Mouse (Mus musculus) cerebellum, adult 2 months (tissue): Measurements from ENCODE around the gene B830017H08Rik. TPM values are rescaled to one million over a fixed set of nuclear protein-coding genes. Genes with fewer than 3 reads are reported as not detected.
A peak's percentile ranks its signal among the peaks of the same experiment; 100 is the strongest.

Experiments
- DNase-seq, 2 experiments: peaks; one replicate each; pipeline ENCODE4 v3.0.0; 2021
- H3K27ac ChIP-seq: fragments of 200-500 bp; 2 replicates; pipeline ENCODE4 v1.5.1; 2012; ENCODE audit warnings: low read length, control low read depth, inconsistent platforms; ENCODE audit not compliant: insufficient read depth
- H3K27me3 ChIP-seq: fragments of 200-500 bp; 2 replicates; pipeline ENCODE4 v1.6.1; 2012; ENCODE audit warnings: inconsistent platforms, mild to moderate bottlenecking, low read length, moderate library complexity; ENCODE audit not compliant: control insufficient read depth, insufficient read depth
- H3K4me1 ChIP-seq: fragments of 200-500 bp; 2 replicates; pipeline ENCODE4 v1.6.1; 2011; ENCODE audit warnings: low read length; ENCODE audit not compliant: control insufficient read depth, insufficient read depth
- H3K4me3 ChIP-seq: fragments of 200-500 bp; replicated peaks from 2 replicates; pipeline ENCODE3; 2011; ENCODE audit warnings: mild to moderate bottlenecking, low read depth, low read length, control low read depth; ENCODE audit not compliant: insufficient read depth
- CTCF ChIP-seq: fragments of 200-500 bp; IDR thresholded peaks from 2 replicates; pipeline ENCODE4 v1.5.1; 2011; ENCODE audit warnings: low read depth, mild to moderate bottlenecking, control low read depth, low read length, moderate library complexity, borderline replicate concordance; ENCODE audit not compliant: insufficient read depth
- POLR2A ChIP-seq: fragments of 200-500 bp; IDR thresholded peaks from 2 replicates; pipeline ENCODE4 v1.6.1; 2011; ENCODE audit warnings: low read length, control low read depth, borderline replicate concordance; ENCODE audit not compliant: insufficient read depth
- WGBS: fragments of 180-500 bp; shearing (Covaris S2); methylation state at CpG from one replicate; pipeline ENCODE4 v1.1.7; 2018; 5-methylcytosine and 5-hydroxymethylcytosine counted together
- polyA plus RNA-seq: library from polyadenylated mRNA; depleted of rRNA; stranded (reverse); fragments of >200 nt; gene quantifications from 2 replicates; pipeline ENCODE4 v1.2.3, GENCODE M21; 2012

Gene B830017H08Rik
- polyA plus RNA-seq, 1 experiment = 4.7 TPM

- peaks cover 9% of the 10 kb centered on the region for H3K4me1 ChIP-seq
- peaks cover 1% of the 10 kb centered on the region; the same call in 1 of the 2 replicates for H3K27me3 ChIP-seq
- no peak overlapping the region for H3K4me3 ChIP-seq
- TF ChIP-seq POLR2A (no peak), CTCF (no peak)
- no peak overlapping the region for H3K27ac ChIP-seq
- 44% methylated on average over 7 of the region's 7 CpGs for WGBS
- DNase-seq = no peak
Measured at GRCm38 (mm10) chr16:17804982-17805381, 27.9 kb upstream of the B830017H08Rik start.

GRCm38 (mm10) chr16:17806581-17807191 is 26.2 kb upstream of the B830017H08Rik start:
- H3K4me1 ChIP-seq = peaks cover 9% of the 10 kb centered on the region
- H3K27me3 ChIP-seq = peaks cover 1% of the 10 kb centered on the region; the same call in 1 of the 2 replicates
- no peak for TF ChIP-seq CTCF
- no peak for TF ChIP-seq POLR2A

GRCm38 (mm10) chr16:17807192-17808009 is 25.5 kb upstream of the B830017H08Rik start:
- H3K27me3 ChIP-seq = peaks cover 1% of the 10 kb centered on the region; the same call in 1 of the 2 replicates
- peak; percentile 88 to 89 for DNase-seq
- peaks cover 8% of the 10 kb centered on the region for H3K4me1 ChIP-seq
- H3K4me3 ChIP-seq = peak overlapping the region; percentile 56
- WGBS = 2% methylated on average over 71 of the region's 73 CpGs
- H3K27ac ChIP-seq = 0 out of 2 replicates have a peak overlapping the region, but pooled peaks have one; percentile 6
- TF ChIP-seq CTCF = no peak
- TF ChIP-seq POLR2A = 0 out of 2 replicates have a peak, but pooled peaks have one; percentile 20

More at GRCm38 (mm10) chr16:17806581-17807191, 26.2 kb upstream of the B830017H08Rik start:
- 2% methylated on average over 48 of the region's 50 CpGs for WGBS
- Histone ChIP-seq H3K27ac (0 out of 2 replicates have a peak overlapping the region, but pooled peaks have one; percentile 6), H3K4me3 (peak overlapping the region; percentile 56)
- DNase-seq = peak; percentile 45 to 71

GRCm38 (mm10) chr16:17809125-17809524 is 23.8 kb upstream of the B830017H08Rik start:
- no peak for DNase-seq
- Histone ChIP-seq H3K4me1 (peaks cover 5% of the 10 kb centered on the region), H3K4me3 (no peak overlapping the region), H3K27ac (no peak overlapping the region), H3K27me3 (0 out of 2 replicates have a peak, but pooled peaks cover 1% of the 10 kb centered on the region)
- no peak for TF ChIP-seq POLR2A
- no peak for TF ChIP-seq CTCF
- WGBS = 64% methylated on average over 4 of the region's 4 CpGs

- no peak for TF ChIP-seq POLR2A
- TF ChIP-seq CTCF = no peak
- DNase-seq = no peak
- Histone ChIP-seq H3K27ac (no peak overlapping the region), H3K4me1 (no peaks in the 10 kb centered on the region), H3K27me3 (no peaks in the 10 kb centered on the region), H3K4me3 (no peak overlapping the region)
- WGBS = 55% methylated on average over 7 of the region's 7 CpGs
Measured at GRCm38 (mm10) chr16:17809711-17810110, 23.2 kb upstream of the B830017H08Rik start.

- Histone ChIP-seq H3K4me3 (no peak overlapping the region), H3K27me3 (no peaks in the 10 kb centered on the region), H3K4me1 (peaks cover 6% of the 10 kb centered on the region; the same call in 1 of the 2 replicates), H3K27ac (no peak overlapping the region)
- DNase-seq = peak in 1 of 2 experiments; percentile 43
- WGBS = 8% methylated on average over 5 of the region's 5 CpGs
- TF ChIP-seq CTCF = peak; percentile 26; the same call in 1 of the 2 replicates
- no peak for TF ChIP-seq POLR2A
Measured at GRCm38 (mm10) chr16:17812120-17812519, 20.8 kb upstream of the B830017H08Rik start.

GRCm38 (mm10) chr16:17813173-17813572 is 19.7 kb upstream of the B830017H08Rik start:
- TF ChIP-seq POLR2A = no peak
- no peak for TF ChIP-seq CTCF
- Histone ChIP-seq H3K27ac (no peak overlapping the region), H3K27me3 (no peaks in the 10 kb centered on the region), H3K4me3 (no peak overlapping the region), H3K4me1 (peaks cover 6% of the 10 kb centered on the region; the same call in 1 of the 2 replicates)
- no peak for DNase-seq
- 79% methylated on average over 4 of the region's 4 CpGs for WGBS
